Mouse (Mus musculus) megakaryocyte, embryonic 14.5 days (primary cell): ENCODE data around the gene Sema5a.

Experiments used
- FLI1 ChIP-seq: IDR thresholded peaks from 2 replicates; pipeline ENCODE4 v1.6.1; 2012; ENCODE audit warnings: low read length, inconsistent platforms, mixed read lengths
- GATA1 ChIP-seq: IDR thresholded peaks from 3 replicates; pipeline ENCODE4 v1.6.1; 2012; ENCODE audit warnings: mixed read lengths, low read length, inconsistent platforms, borderline replicate concordance

DNA sequence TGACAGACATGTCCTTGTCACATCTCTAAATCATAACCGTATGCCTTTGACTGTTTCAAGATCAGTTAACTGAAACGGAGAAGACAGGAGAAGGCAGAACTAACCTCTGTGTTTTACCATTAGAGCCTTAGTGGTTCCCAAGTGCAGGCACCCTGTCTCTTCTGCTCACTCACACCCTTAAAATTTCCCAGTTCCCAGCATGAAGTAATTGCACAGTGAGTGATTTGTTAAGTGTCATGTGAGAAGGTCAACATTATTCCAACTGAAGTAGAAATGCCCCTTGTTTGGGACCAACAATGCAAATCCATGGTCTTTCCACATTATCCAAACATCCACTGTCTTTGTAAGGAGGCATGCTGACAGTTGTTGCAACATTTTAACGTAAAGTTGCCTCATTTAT, 409.4 kb downstream of the Sema5a start:
- TF ChIP-seq GATA1 (no peak), FLI1 (no peak)
